Mouse (Mus musculus) megakaryocyte, embryonic 14.5 days (primary cell): ENCODE data around the gene Tead1.

ENCODE experiments used
- FLI1 ChIP-seq: IDR thresholded peaks from 2 replicates; pipeline ENCODE4 v1.6.1; 2012; ENCODE audit warnings: low read length, inconsistent platforms, mixed read lengths
- GATA1 ChIP-seq: IDR thresholded peaks from 3 replicates; pipeline ENCODE4 v1.6.1; 2012; ENCODE audit warnings: mixed read lengths, low read length, inconsistent platforms, borderline replicate concordance

- TF ChIP-seq GATA1 (no peak), FLI1 (no peak)
These were observed 233.9 kb downstream of the Tead1 start for GRCm38 (mm10) chr7:112912969-112913368.
